ENCODE assay signal across 15 mouse cellular contexts in genomic region chr12:12030039-12030550, GRCm38 (mm10).
"Had no signal": no experiment of that assay in that cellular context is flagged by ENCODE, and none has a peak within 500 bp of the region (broad histone marks: within the 10 kb centered on the region; RNA-seq: fewer than 3 reads in every experiment).

No protein-coding gene starts in this region.

- H3K4me2 ChIP-seq: limb, embryonic 12.5 days; liver, embryonic 13.5 days; midbrain, embryonic 11.5 days; midbrain, embryonic 15.5 days; neural tube, embryonic 12.5 days had no signal

- H3K36me3 ChIP-seq: limb, embryonic 12.5 days; liver, embryonic 13.5 days; midbrain, embryonic 15.5 days; neural tube, embryonic 12.5 days had no signal

- H3K27me3 ChIP-seq: limb, embryonic 12.5 days; liver, embryonic 13.5 days; megakaryocyte, embryonic 14.5 days; midbrain, embryonic 15.5 days; neural tube, embryonic 12.5 days had no signal

- H3K27ac ChIP-seq: limb, embryonic 12.5 days; liver, embryonic 13.5 days; macrophage; midbrain, embryonic 15.5 days; neural tube, embryonic 12.5 days had no signal

- H3K9me3 ChIP-seq: limb, embryonic 12.5 days; liver, embryonic 13.5 days; megakaryocyte, embryonic 14.5 days; midbrain, embryonic 15.5 days; neural tube, embryonic 12.5 days had no signal

- ATAC-seq: intestine, postnatal 0 days; liver, postnatal 0 days; midbrain, embryonic 15.5 days had no signal

- DNase-seq: kidney, adult 8-10 months; layer of hippocampus, postnatal 36 days; liver; liver, embryonic 13.5 days; liver, postnatal 0 days; right cerebral cortex, postnatal 4 days; spleen, adult 18-20 months; thymus, postnatal 4 days had no signal

- H3K4me3 ChIP-seq: limb, embryonic 12.5 days; liver, embryonic 13.5 days; megakaryocyte, embryonic 14.5 days; midbrain, embryonic 15.5 days; neural tube, embryonic 12.5 days had no signal

- H3K9ac ChIP-seq: limb, embryonic 12.5 days; liver, embryonic 13.5 days; liver, postnatal 0 days; midbrain, embryonic 15.5 days; neural tube, embryonic 12.5 days had no signal

- H3K4me1 ChIP-seq: limb, embryonic 12.5 days; liver, embryonic 13.5 days; megakaryocyte, embryonic 14.5 days; midbrain, embryonic 15.5 days; neural tube, embryonic 12.5 days had no signal
